Mouse (Mus musculus) lung, postnatal 0 days (tissue): ENCODE data around the gene Dapk1.

Source experiments
- CTCF ChIP-seq: IDR thresholded peaks from 2 replicates; pipeline ENCODE4 v1.5.1; 2016; ENCODE audit warnings: antibody characterized with exemption, mild to moderate bottlenecking
- EP300 ChIP-seq: IDR thresholded peaks from 2 replicates; pipeline ENCODE4 v1.6.1; 2016; ENCODE audit warnings: antibody characterized with exemption, mild to moderate bottlenecking, control low read depth

GRCm38 (mm10) chr13:60601436-60602415, at the start of gene Dapk1:
- peak; percentile 73 for TF ChIP-seq CTCF
- peak; percentile 68 for TF ChIP-seq EP300
